Mouse (Mus musculus) CD4-positive helper T cell, adult 2 months (primary cell): Measurements from ENCODE around the gene Pam.
A peak's percentile ranks its signal among the peaks of the same experiment; 100 is the strongest.

Experiments
- DNase-seq: peaks from one replicate; pipeline ENCODE4 v3.0.0-alpha.2; 2012; ENCODE audit warnings: low read depth, missing footprints, low spot score

Pam gene

DNA sequence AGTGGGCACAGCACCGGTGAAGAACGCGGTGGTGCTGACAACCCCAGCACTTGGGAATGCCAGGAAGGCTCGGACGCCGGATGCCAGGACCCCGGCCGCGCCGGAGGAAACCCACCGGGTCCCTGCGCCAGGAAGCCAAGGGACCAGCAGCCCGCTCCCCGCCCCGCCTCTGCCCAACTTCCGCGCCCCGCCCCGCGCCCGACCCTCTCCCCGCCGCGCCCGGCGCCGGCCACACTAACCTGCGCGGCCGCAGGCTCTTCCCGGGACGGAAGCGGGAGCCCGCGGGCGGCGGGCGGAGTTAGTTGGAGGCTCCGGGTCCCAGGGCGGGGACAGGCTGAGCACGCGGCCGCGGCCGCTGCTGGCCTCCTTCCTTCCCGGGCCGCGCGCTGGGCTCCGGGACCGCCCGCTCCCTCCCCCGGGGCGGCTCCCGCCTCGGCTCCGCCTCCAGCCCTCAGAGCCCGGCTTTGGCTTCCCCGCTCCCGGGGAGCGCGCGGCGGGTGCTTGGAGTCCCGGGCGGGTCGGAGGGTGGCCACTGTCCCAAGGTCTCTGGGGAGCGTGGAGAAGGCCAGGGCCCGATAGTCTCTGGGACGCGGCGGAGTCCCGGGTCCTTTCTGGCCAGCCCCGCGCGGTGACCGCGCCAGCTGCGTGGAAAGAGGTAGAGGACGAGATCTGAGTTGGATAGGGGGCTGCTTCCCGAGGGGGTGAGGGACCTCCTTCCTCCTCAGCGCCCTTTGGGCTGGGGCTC lies at the start of gene Pam:
Gene Pam, minus strand, starts transcription at position 401 of the 745 bp plus-strand sequence.
- DNase-seq, result peak; percentile 67

DNA sequence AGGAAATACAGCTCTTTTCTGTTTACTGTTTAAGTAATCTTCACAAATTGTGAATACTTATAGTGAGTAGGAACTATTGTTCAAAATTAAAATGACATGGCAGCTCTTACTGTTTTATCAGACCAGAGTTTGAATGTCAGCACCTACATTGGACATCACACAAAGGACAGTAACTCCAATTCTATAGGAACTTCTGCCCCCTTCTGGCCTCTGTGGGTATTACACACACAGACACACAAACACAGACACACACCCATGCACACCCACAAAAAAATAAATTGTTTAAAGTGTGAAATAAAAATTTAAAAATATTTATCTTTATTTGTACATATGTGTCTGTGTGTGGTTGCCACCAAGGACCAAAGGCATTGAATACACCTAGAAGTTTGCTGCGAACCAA lies 49.4 kb upstream of the Pam start:
- no peak for DNase-seq

DNA sequence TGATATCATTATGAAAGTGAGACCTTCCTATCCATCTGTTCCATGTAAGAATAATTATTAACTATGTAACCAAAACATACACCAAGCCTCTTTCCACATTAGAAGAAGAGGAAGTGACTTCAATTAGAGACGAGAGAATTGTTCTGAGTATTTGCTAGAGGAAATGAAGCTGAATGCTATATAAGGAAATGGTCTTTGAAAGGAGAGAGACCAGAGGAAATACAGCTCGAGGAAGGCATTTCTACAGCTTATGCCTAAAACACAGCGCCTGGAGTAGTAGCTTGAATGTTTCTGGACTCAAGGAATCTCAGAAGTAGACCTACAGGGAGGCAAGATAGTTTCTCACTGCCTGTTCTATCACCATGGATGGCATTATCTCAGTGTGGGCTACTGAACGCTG lies 35.8 kb upstream of the Pam start:
- peak; percentile 6 for DNase-seq

DNA sequence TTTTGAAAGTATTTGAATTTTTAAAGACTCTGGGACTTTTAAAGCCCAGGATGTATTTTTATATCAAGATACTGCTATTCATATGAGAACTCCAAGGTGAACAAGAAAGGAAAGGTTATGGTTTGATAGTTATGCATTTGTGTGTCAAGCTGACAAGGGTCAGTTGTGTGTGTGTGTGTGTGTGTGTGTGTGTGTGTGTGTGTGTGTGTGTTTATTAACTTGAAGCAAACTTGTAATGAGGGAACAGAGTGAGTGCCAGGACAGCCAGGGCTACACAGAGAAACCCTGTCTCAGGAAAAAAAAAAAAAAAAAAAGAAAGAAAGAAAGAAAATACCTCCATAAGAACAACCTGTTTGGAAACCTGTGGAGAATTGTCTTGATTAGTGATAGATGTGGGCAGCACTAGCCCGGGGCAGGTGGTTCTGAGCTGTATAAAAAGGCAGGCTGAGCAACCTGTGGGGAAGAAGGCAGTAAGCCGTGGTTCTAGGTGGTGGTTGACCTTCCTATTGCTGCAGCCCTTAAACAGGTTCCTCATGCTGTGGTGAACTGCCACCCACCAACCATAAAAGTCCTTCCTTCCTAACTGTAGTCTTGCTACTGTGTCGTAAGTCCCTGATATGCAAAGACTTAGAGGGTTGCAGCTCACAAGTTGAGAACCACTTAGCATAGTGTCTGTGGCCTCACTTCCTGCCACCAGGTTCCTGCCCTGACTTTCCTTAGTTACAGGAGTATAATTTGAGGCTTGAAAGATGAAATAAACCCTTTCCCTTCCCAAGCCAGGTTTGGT lies 34.3 kb upstream of the Pam start:
- peak; percentile 24 for DNase-seq

DNA sequence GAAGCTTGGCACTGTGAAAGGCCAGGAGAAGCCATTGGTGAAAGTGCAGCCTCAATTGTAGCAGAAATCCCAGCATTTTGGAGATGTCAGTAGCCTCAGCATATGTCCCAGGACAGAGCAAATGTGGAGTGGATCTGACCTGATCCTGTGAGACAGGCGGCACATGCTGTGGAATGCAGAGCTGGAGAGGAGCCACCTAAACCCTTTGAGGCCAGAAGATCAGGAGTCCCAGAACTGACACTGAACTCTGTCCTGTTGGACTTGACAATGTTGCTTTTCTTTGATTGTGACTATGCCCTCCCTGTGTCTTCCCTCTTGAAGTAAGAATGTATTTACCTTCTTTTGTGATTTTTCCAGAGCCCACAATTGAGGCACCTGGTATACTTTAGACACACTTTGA lies 33.7 kb upstream of the Pam start:
- DNase-seq, result no peak

DNA sequence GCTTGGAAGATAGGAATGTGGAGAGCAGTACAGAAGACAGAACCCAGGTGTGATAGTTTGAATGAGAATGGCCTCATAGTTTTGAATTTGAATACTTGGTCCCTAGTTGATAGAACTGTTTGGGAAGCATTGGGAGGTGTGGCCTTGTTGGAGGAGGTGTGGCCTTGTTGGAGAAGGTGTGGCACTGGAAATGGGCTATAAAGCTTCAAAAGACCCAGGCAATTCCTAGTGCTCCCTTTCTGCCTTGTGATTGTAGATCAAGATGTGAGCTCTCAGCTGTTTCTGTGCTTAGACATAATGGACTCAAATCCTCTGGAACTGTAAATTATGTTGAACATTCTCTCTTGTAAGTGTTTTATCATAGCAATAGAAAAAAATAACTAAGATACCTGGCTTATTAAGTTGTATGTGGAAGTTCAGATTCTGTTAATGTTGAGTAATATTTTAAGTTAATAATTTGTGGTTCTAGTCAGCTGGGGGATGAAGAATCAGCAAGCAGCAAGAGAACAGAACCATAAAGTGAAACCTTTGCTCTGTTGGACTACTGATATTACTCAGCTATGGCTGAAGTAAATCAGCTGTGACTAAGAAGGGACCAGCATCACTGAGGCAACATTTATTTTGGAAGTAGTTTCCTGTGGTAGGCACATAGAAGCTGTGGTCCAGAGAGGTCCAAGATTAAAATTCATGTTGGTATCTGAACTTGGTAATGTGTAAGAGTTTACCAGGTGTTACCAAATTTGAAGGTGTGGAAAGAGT lies 33.1 kb upstream of the Pam start:
- DNase-seq, result no peak

DNA sequence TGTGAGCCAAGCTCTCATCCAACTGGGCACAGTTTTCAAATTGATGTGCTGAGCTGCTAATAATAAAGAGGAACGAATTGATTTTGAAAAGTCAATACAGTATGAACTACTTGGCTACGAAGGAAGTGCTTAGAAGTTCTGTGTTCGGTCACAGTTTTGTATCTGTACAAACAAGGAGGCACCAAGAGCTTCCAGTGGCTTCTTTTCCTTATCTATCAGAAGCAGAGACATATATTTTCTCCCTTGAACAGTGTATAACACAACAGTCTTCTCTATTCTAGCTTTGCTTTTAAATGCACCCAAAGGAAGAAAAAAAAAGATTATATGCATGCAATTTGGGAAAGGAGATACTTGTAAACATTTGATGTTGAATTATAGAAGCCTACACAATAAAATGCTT lies 30.8 kb upstream of the Pam start:
- DNase-seq, result no peak

DNA sequence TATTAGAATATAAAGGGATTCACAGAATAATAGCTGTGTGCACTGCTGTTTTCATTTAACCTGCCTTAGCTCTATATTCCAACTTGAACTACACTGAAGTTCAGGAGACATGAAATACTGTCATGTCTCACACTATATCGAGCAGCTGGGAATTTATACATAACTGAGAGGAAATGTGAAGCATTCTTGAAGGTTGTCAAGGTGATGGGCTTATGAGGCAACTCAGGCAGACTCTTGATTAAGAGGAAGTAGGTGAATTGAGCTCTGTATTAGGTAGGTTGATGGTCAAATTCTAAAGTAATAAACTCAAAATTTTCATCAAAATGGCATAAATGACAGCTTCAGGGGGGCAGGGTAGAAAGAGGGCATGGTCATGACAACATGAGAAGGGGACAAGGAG lies 29.3 kb upstream of the Pam start:
- DNase-seq, result no peak

DNA sequence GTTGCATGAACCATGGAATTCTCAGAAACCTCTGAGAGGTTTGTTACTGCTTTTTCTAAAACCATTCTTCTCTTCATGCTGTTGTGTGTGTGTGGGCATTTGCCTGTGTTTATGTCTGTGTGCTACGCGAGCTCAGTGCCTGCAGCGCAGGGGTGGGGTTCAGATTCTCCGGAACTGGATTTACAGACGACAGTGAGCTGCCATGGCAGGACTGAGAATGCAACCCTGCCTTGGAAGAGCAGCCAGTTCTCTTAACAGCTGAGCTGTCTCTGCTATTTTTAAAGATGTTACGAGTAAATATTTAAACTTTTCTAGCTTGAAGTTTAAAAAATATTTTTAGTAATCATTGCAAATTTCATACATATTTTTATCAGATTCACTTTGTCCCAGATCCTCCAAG lies 24.1 kb upstream of the Pam start:
- DNase-seq, result no peak

DNA sequence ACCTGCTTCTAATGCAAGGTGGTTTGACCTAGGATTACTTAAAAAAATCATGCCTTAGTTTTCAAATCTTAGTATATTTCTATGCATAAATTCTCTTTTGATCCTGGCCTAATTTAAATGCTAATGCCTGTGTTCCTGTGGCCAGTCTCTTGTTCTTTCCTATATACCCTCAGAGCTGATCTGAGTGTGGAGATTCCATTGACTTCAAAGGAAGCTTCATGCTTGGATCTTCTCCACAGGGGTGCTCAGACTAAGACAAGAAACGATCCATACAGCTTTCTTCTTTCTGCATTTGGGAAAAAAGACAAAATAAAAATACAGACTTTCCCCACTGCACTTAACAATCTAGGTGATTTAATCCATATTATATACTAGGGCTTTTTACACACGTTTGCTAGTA lies 12.2 kb upstream of the Pam start:
- no peak for DNase-seq

DNA sequence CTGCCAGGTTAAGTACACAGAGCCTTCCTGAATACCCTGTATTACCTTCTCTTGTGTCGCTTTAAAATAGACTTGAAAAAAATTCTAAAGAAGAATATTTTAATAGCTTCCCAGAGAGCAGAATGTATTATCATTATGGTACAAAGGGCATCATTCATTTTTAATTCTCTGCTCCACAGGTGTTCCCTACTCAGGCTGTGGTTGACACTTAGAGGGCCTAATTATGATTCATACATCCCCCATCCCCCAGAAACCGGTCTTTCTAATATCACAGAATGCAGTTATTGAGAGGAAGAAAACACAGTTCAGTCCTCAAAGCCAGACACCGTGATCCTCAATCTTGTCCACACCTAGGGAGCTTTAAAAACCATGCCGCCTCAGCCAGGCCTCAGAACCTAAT lies 4.0 kb upstream of the Pam start:
- no peak for DNase-seq

DNA sequence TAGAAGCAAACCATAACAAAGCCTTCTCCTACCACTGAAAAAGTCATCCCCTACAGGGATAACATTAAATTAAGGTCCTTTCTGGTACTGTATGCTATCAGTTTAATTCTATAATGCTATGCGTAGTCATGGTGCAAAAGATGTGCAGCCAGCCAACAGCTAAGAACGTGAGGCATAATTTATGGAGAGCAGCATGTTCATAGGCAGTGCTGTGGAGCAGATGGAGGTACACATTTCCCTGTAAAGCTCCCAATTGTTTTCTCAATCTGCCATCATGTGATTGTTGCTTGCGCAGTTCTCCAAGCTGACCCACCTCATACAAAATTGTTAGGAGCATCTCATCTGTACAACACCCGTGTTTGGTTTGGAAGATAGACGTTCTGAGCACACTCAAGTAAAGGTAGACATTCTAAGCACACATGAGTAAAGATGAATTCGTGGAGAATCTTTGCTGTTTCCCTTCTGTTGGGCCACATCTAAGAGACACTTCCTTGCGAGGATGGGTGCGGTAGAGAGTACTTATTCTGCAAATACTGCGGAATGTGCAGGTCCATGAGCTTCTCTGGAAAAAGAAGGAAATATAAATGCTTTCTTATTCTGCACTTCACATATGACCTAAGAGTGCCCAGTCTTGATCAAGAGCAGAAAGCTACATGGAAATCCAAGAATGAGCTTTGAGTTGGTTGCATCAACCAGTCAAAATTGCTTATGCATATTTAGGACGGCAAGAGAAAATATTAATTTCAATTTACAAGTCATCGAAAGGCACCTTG lies 2.7 kb upstream of the Pam start:
- DNase-seq, result no peak

DNA sequence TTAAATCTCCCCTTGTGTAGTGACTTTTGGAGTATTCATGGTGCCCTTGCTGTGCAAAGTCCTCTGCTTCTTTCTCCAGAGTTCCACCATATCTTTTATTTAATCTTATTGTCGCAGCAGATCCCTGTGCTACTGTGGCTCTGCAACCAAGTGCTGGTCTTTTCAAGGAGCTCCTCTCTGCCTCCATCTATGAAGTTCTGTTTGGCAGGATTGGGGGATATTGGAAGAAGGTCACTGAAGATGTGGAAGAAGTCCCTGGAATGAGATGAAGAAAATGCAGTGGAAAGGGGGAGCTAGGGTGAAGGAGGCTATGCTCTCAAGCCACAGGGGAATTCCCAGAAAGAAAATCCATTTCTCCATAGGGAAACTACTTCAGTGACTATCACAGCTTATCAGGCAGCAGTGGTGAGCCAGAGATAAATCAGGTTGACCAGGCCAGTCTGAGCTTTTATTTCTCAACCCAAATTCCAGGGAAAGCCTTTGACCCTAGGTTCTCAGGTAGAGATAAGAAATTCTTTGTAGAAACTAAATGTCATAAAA lies 1.0 kb upstream of the Pam start:
- DNase-seq, result no peak

DNA sequence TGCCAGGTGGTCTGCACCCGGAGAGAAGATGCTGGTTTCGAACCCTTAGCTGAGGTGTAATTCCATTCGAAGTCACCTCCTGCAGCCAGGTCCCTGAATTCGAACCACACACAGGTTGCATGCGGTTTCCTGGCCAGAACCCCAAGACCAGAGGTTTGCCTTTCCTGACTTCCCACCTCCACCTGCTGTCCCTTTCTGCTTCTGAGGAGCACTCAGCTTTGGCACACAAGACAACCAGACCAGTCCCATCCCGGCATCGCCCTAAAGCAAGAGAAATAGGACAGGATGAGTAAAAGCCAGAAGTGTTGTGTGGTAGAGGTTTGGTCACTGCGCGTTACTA lies 515 bp upstream of the Pam start:
- no peak for DNase-seq

DNA sequence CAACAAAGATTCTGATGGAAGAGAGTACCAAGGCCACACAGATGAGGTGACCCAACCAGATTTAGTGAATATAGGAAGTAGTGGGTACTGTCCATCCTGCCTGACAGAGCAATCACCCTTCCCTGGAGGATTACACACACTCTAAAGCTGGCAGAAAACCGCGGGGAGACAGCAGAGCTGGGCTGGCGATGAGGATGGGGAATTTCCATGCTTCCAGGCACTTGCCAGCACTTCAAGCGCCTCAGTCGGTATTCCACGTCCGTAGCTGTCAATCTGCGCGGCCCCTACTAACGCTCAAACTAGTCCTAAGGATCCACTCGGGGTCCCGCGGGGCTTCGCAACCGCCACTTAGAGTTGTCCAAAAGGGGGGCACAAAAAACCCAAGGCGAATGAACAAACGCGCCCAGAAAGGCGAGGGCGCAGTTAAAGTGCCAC lies 618 bp downstream of the Pam start:
- DNase-seq, result peak; percentile 3

DNA sequence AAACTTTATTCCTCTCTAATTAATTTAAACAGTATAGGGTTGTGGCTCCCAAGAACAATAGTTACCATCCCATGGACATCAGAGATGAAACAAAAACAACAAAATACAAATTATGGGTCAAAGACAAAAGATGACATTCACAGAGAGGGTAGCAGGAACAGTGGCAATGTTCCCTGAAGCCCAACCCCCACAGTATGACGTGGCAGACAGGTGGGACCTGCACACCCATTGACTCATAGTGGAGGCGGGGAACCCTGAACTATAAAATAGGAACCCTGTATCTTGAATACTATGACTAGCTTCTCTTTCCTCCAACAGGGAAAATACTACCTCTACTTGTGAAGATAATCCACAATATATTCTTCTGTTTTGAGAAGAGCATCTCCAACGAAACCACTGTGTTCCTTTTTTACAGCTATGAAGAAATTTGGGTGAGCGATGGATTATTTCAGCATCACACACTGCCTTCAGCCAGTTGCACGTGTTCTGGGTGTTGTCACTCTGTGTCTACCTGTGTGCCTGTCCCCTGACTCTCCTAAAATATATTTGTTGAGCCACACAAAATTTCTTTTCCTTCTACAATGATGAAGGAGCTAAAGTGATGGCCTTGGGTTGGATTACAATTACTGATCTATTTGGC lies 6.0 kb downstream of the Pam start:
- no peak for DNase-seq

DNA sequence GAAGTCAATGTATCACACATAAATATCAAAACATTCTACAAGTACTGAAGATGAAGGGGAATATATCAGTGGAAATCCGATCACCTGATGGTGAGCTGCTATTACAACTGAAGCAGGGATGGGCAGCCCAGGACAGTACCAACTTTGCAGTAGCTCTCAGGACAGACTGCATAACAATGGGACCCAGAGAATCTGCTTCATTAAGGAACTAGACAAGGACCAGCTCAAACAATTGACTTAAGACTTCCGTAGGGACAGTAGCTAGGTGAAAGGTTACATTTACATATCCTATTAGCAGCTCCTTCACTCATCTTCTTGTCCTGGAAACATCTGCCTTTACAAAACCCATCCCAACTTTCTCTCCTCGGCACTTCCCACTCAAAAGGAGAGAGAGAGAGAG lies 9.0 kb downstream of the Pam start:
- no peak for DNase-seq

DNA sequence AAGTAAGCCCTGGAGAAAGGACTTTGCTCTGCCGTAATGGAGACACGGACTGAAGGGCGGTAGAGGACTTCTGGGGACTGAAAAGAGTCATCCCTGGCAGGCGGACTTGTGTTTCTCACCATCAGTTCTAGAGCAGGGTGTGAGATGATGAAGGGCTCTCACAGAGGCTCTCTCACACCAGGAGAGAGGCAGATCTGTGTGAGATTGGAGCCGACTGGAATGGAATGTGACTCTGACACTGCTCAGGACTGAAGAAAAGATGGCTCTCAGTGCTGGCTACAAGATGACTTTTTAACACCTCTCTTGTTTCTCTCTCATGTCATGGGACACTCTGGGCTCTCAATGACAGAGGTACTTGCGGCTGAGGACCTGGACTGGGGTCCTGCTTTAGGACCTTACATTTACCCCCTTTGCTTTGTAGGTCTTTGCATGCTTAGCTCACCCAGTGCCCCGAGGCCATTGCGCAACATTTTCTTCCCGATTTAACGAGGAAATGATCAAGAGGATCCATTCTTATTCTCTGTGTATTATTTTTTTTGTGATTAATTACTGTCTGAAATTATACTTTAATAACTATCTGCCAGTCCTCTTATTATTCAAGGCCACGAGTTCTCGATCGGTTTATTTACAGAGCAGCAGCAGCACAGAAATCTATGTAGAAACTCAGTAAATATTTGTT lies 10.7 kb downstream of the Pam start:
- no peak for DNase-seq

DNA sequence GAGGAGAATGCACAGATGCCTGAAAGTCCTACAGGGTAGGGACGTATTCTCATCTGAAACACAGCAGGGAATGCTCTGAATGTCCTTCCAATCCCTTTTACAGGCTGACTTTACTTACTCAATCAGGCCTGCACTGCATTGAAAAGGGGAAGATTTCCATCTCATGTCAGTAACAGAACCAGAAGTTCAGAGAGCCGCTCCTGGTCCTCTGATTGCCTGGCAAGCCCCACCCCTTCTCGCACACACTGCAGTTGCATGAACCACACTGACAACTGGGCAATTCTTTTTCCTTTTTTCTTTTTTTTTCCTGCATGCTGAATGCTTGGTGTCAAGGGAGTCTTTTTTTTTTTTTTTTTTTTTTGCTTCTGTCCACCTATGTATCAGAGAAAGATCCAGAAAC lies 11.9 kb downstream of the Pam start:
- DNase-seq, result no peak

DNA sequence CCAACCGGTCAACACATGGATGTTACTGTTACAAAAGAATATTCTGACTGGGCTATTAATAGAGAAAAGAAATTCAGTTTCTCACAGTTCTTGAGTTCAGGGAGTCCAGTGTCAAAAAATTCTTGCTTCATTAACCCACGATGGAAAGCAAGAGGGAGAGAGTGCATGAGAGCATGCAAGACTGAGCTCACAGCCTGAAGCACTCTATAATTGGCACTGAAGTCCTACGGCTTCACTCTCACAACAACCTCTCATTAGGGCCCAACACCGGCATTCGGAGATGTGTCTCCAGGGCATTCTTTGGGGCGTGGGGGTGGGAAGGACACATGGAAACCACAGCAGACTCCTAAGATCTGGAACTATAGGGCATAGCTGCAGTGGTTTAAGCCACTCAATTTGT lies 12.5 kb downstream of the Pam start:
- DNase-seq, result no peak

DNA sequence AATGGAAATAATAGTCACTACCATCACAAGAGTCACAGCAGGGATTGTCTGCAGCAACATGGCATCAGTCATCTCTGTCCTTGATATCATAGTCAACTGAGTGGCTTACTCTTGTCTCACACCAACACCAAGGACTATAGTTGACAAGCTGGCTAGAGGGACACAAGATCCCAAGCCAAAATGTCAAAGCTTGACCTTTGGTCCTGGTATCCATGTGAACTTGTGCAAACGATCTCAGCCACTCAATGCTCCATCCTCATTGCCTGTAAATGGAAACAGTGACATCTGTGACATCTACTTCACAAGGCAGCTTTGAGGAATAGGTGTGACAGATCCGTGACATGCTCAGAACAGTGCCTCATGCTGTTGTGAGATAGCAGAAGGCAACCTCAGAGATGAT lies 15.0 kb downstream of the Pam start:
- DNase-seq, result no peak
